Mouse (Mus musculus) c-Kit-positive CD71-negative TER-119-negative erythroid progenitor cells, embryonic 14.5 days (primary cell): ENCODE data around the gene Rpl10a.
"Not testable (repeated sequence)": the region's sequence is repeated elsewhere in the genome, so short reads cannot be mapped to it uniquely, and the experiment has no call there.

ENCODE experiments used
- DNase-seq: peaks from one replicate; pipeline ENCODE4 v3.0.0-alpha.2; 2013; ENCODE audit warnings: low read depth

The Rpl10a gene

GRCm38 (mm10) chr17:28308297-28309195 lies 19.7 kb upstream of the Rpl10a start:
- peak; percentile 94 for DNase-seq

- no peak for DNase-seq
Measured at GRCm38 (mm10) chr17:28310831-28311230, 17.4 kb upstream of the Rpl10a start.

- DNase-seq, result no peak
Measured at GRCm38 (mm10) chr17:28311366-28312132, 16.7 kb upstream of the Rpl10a start.

GRCm38 (mm10) chr17:28312232-28313211 lies 15.7 kb upstream of the Rpl10a start:
- no peak for DNase-seq

GRCm38 (mm10) chr17:28313212-28313879 lies 14.9 kb upstream of the Rpl10a start, which contains the start of gene Fance:
Fance (plus strand) TSS chr17:28313519.
- peak; percentile 99 for DNase-seq

- DNase-seq, result no peak
Measured at GRCm38 (mm10) chr17:28313880-28314225, 14.4 kb upstream of the Rpl10a start.

GRCm38 (mm10) chr17:28315611-28316160 lies 12.6 kb upstream of the Rpl10a start:
- DNase-seq, result no peak

- no peak for DNase-seq
Measured at GRCm38 (mm10) chr17:28316476-28316875, 11.8 kb upstream of the Rpl10a start.

- DNase-seq, result no peak
Measured at GRCm38 (mm10) chr17:28317091-28317490, 11.2 kb upstream of the Rpl10a start.

- DNase-seq, result no peak
Measured at GRCm38 (mm10) chr17:28317725-28318124, 10.5 kb upstream of the Rpl10a start.

- DNase-seq, result no peak
Measured at GRCm38 (mm10) chr17:28321700-28322099, 6.6 kb upstream of the Rpl10a start.

- no peak for DNase-seq
Measured at GRCm38 (mm10) chr17:28323786-28324185, 4.5 kb upstream of the Rpl10a start.

- DNase-seq, result not testable (repeated sequence)
Measured at GRCm38 (mm10) chr17:28324416-28324815, 3.9 kb upstream of the Rpl10a start.

- no peak for DNase-seq
Measured at GRCm38 (mm10) chr17:28325751-28326150, 2.5 kb upstream of the Rpl10a start.

- no peak for DNase-seq
Measured at GRCm38 (mm10) chr17:28326951-28327350, 1.3 kb upstream of the Rpl10a start.

GRCm38 (mm10) chr17:28327673-28328325 lies 472 bp upstream of the Rpl10a start:
- DNase-seq, result no peak

- DNase-seq, result no peak
Measured at GRCm38 (mm10) chr17:28328946-28329345, 675 bp downstream of the Rpl10a start.

GRCm38 (mm10) chr17:28329503-28330231 lies 1.4 kb downstream of the Rpl10a start:
- DNase-seq, result no peak

- DNase-seq, result no peak
Measured at GRCm38 (mm10) chr17:28330232-28330546, 1.9 kb downstream of the Rpl10a start.

- DNase-seq, result not testable (repeated sequence)
Measured at GRCm38 (mm10) chr17:28330590-28330989, 2.3 kb downstream of the Rpl10a start.
